Comparison of ENCODE assay signal across 9 mouse cellular contexts in genomic region chr2:20943730-20944454, GRCm38 (mm10). TPM values are rescaled to one million over a fixed set of nuclear protein-coding genes. Genes with fewer than 3 reads are reported as not detected.
DNase-seq lines count a peak whose midpoint lies in the region; ATAC-seq and TF ChIP-seq lines count a peak whose summit lies in the region.
"Had no signal": no experiment of that assay in that cellular context is flagged by ENCODE, and none has a peak within 500 bp of the region (broad histone marks: within the 10 kb centered on the region; RNA-seq: fewer than 3 reads in every experiment).

No protein-coding gene starts in this region.

- no peaks in the 10 kb centered on the region for H3K27me3 ChIP-seq in heart, embryonic 15.5 days
- H3K27me3 ChIP-seq in intestine, postnatal 0 days (replicated peaks; ENCODE audit: control insufficient read depth, insufficient read depth, low read length): no peaks in the 10 kb centered on the region
- H3K27me3 ChIP-seq: limb, embryonic 13.5 days had no signal

- peak overlapping the region; percentile 63 for H3K27ac ChIP-seq in heart, embryonic 15.5 days
- H3K27ac ChIP-seq in ES-E14 (ENCODE audit: insufficient read depth, low read depth, low read length, poor library complexity, severe bottlenecking): peak overlapping the region; percentile 27
- H3K27ac ChIP-seq in intestine, postnatal 0 days (ENCODE audit: low read depth, low read length): 0 out of 2 replicates have a peak overlapping the region, but pooled peaks have one; percentile 30
- H3K27ac ChIP-seq: limb, embryonic 13.5 days had no signal

- 43% methylated on average over 7 of the region's 7 CpGs for WGBS in heart, embryonic 15.5 days
- WGBS in intestine, postnatal 0 days: 29% methylated on average over 7 of the region's 7 CpGs

- no peak overlapping the region for H3K4me3 ChIP-seq in heart, embryonic 15.5 days
- H3K4me3 ChIP-seq in ES-E14 (ENCODE audit: insufficient read depth in 1 of 2, low read depth in 1 of 2, low read length in 2 of 2, poor library complexity in 1 of 2, severe bottlenecking in 1 of 2): no peak overlapping the region
- H3K4me3 ChIP-seq in intestine, postnatal 0 days (ENCODE audit: low read depth, low read length): no peak overlapping the region
- H3K4me3 ChIP-seq: limb, embryonic 13.5 days had no signal

- H3K9ac ChIP-seq in heart, embryonic 15.5 days: no peak overlapping the region
- no peak overlapping the region for H3K9ac ChIP-seq in ES-E14 (ENCODE audit: insufficient read depth, low read depth, low read length, poor library complexity, severe bottlenecking)
- no peak overlapping the region for H3K9ac ChIP-seq in intestine, postnatal 0 days (ENCODE audit: low read depth, low read length)
- H3K9ac ChIP-seq: limb, embryonic 13.5 days had no signal

- DNase-seq in heart, adult 9 months (ENCODE audit: low spot score in 2 of 2): no peak
- DNase-seq in ES-E14 (ENCODE audit: low read depth, low spot score): no peak
- peak; percentile 47 for DNase-seq in brain, adult 2 months (ENCODE audit: low read depth, low spot score)
- no peak for DNase-seq in spleen, postnatal 10 days (ENCODE audit: low spot score in 2 of 2)
- no peak for DNase-seq in cerebellum, adult 9-11 months

- no peaks in the 10 kb centered on the region for H3K9me3 ChIP-seq in heart, embryonic 15.5 days (replicated peaks)
- H3K9me3 ChIP-seq in ES-E14 (ENCODE audit: control insufficient read depth, insufficient read depth, low read depth, low read length): no peaks in the 10 kb centered on the region
- H3K9me3 ChIP-seq in intestine, postnatal 0 days (ENCODE audit: control insufficient read depth): no peaks in the 10 kb centered on the region
- H3K9me3 ChIP-seq: limb, embryonic 13.5 days had no signal

- no peak overlapping the region for H3K4me2 ChIP-seq in heart, embryonic 15.5 days
- H3K4me2 ChIP-seq in intestine, postnatal 0 days (replicated peaks; ENCODE audit: low read depth): no peak overlapping the region
- H3K4me2 ChIP-seq: limb, embryonic 13.5 days had no signal

- H3K36me3 ChIP-seq in heart, embryonic 15.5 days: no peaks in the 10 kb centered on the region
- H3K36me3 ChIP-seq in ES-E14 (ENCODE audit: control insufficient read depth, insufficient read depth, low read length, poor library complexity, severe bottlenecking): no peaks in the 10 kb centered on the region
- no peaks in the 10 kb centered on the region for H3K36me3 ChIP-seq in intestine, postnatal 0 days (ENCODE audit: control insufficient read depth, insufficient read depth)
- H3K36me3 ChIP-seq: limb, embryonic 13.5 days had no signal

- TF ChIP-seq CTCF in intestine, postnatal 0 days (IDR thresholded peaks at IDR 0.05; ENCODE audit: low read depth): no peak

- in situ Hi-C loops in ES-E14 (cut with MboI; ENCODE audit: low sequenced_read_pairs in 2 of 2, unreplicated experiment in 2 of 2): no loop called here

- H3K4me1 ChIP-seq in heart, embryonic 15.5 days (replicated peaks): peaks cover 51% of the 10 kb centered on the region
- peaks cover 18 to 19% of the 10 kb centered on the region in 2 experiments for H3K4me1 ChIP-seq in ES-E14 (ENCODE audit: control insufficient read depth in 2 of 2, insufficient read depth in 2 of 2, low read length in 2 of 2, poor library complexity in 1 of 2)
- peaks cover 9% of the 10 kb centered on the region for H3K4me1 ChIP-seq in intestine, postnatal 0 days (replicated peaks; ENCODE audit: control insufficient read depth, insufficient read depth, low read length)

- ATAC-seq in heart, embryonic 15.5 days (replicated peaks; ENCODE audit: insufficient number of reproducible peaks, insufficient read depth, low FRiP score, low read depth): no peak
- ATAC-seq in intestine, postnatal 0 days: peak; percentile 64
- ATAC-seq in megakaryocyte, adult 5-6 weeks (ENCODE audit: poor library complexity, severe bottlenecking): no peak

TF ChIP-seq in ES-E14, 5 proteins besides CTCF, POLR2A, EP300 and RAD21:
- TF ChIP-seq ZNF384 (IDR thresholded peaks at IDR 0.05; ENCODE audit: low read depth, low read length): no peak
- TF ChIP-seq CHD2 (IDR thresholded peaks at IDR 0.05; ENCODE audit: low read depth, low read length): no peak

RNA-seq across cellular contexts. Expression of gene Arhgap21, which starts 24.8 kb away (rescaled TPM):
- polyA plus RNA-seq in heart, embryonic 15.5 days (2015; fragmentation: Nextera tagmentation; extraction: Ambion mirVana): 16.7 and 17.2 TPM in 2 replicates
- total RNA-seq in ES-E14 (2012; rRNA removed): 35.6 and 40.1 TPM in 2 replicates
- 6.5 and 6.9 TPM in 2 replicates for polyA plus RNA-seq in intestine, postnatal 0 days (2015; fragmentation: Nextera tagmentation; extraction: Ambion mirVana)
- total RNA-seq in megakaryocyte, adult 5-6 weeks (2015): 17.3 and 17.7 TPM in 2 replicates
- total RNA-seq in megakaryocyte, adult 5-6 weeks (2017): 11.4 and 26.1 TPM in 2 replicates
